Mouse (Mus musculus) intestine, postnatal 0 days (tissue): ENCODE measurements around the gene Trak1. TPM values are rescaled to one million over a fixed set of nuclear protein-coding genes. Genes with fewer than 3 reads are reported as not detected.

ENCODE experiments used
- ATAC-seq: fragments of 200-750 bp; cut with Nextera tagmentation; 2 replicates; pipeline ENCODE4 v1.8.0; 2017; ENCODE audit warnings: mild to moderate bottlenecking, moderate TSS enrichment, moderate library complexity
- H3K27ac ChIP-seq: fragments of 300-500 bp; sonication (generic); 2 replicates; pipeline ENCODE4 v1.5.1; 2014; ENCODE audit warnings: mild to moderate bottlenecking, low read depth, low read length, moderate library complexity
- H3K27me3 ChIP-seq: fragments of 300-500 bp; sonication (generic); replicated peaks from 2 replicates; pipeline ENCODE4 v1.6.1; 2014; ENCODE audit warnings: low read length, mixed read lengths; ENCODE audit not compliant: control insufficient read depth, insufficient read depth
- H3K36me3 ChIP-seq: fragments of 300-500 bp; sonication (generic); 2 replicates; pipeline ENCODE4 v1.6.1; 2014; ENCODE audit warnings: mild to moderate bottlenecking, moderate library complexity; ENCODE audit not compliant: control insufficient read depth, insufficient read depth
- H3K4me1 ChIP-seq: fragments of 300-500 bp; sonication (generic); replicated peaks from 2 replicates; pipeline ENCODE4 v1.6.1; 2014; ENCODE audit warnings: antibody characterized with exemption, low read length, mixed read lengths; ENCODE audit not compliant: control insufficient read depth, insufficient read depth
- H3K4me2 ChIP-seq: fragments of 300-500 bp; sonication (generic); replicated peaks from 2 replicates; pipeline ENCODE4 v1.6.1; 2014; ENCODE audit warnings: low read depth, mild to moderate bottlenecking, moderate library complexity
- H3K4me3 ChIP-seq: fragments of 300-500 bp; sonication (generic); 2 replicates; pipeline ENCODE4 v1.5.1; 2014; ENCODE audit warnings: low read depth, low read length
- H3K9ac ChIP-seq: fragments of 300-500 bp; sonication (generic); 2 replicates; pipeline ENCODE4 v1.6.1; 2014; ENCODE audit warnings: mild to moderate bottlenecking, low read depth, low read length
- H3K9me3 ChIP-seq: fragments of 300-500 bp; sonication (generic); 2 replicates; pipeline ENCODE4 v1.6.1; 2016; ENCODE audit warnings: mixed run types; ENCODE audit not compliant: control insufficient read depth
- CTCF ChIP-seq: sonication (generic); IDR thresholded peaks from 2 replicates; pipeline ENCODE4 v1.5.1; 2016; ENCODE audit warnings: low read depth, mild to moderate bottlenecking, control low read depth, antibody characterized with exemption, moderate library complexity
- WGBS: fragments of 180-500 bp; shearing (Covaris S2); extraction: QIAGEN DNeasy Blood & Tissue Kit; methylation state at CpG from one replicate; pipeline ENCODE4 v1.1.7; 2014; 5-methylcytosine and 5-hydroxymethylcytosine counted together
- polyA plus RNA-seq: library from polyadenylated mRNA; unstranded; fragments of >200 nt; fragmentation: Nextera tagmentation; extraction: Ambion mirVana; gene quantifications from 2 replicates; pipeline ENCODE4 v1.2.1, GENCODE M21; 2015

Gene Trak1
- polyA plus RNA-seq, 1 experiment from 2014 or later, result 16.3 TPM

DNA sequence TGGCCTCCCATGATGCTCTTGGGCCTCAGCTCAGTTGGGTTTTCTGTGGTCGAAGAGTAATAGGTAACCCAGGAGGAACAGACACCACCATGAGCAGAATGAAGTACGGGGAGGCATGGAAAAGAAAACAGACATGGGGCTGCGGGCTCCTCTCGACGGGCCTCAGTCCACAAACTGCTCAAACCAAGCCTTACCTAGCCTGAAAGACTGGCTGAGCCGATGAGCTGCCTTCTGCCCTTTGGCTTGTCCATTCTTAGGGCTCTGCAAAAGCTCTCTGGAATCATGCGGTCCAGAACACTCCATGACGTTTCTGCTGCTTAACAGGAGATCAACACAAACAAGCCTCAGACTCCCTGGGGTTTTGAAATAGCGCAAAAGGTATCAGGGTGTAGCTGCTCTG is 40.2 kb upstream of the Trak1 start:
- no peaks in the 10 kb centered on the region for H3K36me3 ChIP-seq
- no peak overlapping the region for H3K9ac ChIP-seq
- no peaks in the 10 kb centered on the region for H3K27me3 ChIP-seq
- TF ChIP-seq CTCF, result no peak
- no peak for ATAC-seq
- H3K9me3 ChIP-seq, result no peaks in the 10 kb centered on the region
- no peaks in the 10 kb centered on the region for H3K4me1 ChIP-seq
- H3K4me3 ChIP-seq, result no peak overlapping the region
- H3K4me2 ChIP-seq, result no peak overlapping the region
- WGBS, result 80% methylated on average over 9 of the region's 9 CpGs
- H3K27ac ChIP-seq, result no peak overlapping the region

DNA sequence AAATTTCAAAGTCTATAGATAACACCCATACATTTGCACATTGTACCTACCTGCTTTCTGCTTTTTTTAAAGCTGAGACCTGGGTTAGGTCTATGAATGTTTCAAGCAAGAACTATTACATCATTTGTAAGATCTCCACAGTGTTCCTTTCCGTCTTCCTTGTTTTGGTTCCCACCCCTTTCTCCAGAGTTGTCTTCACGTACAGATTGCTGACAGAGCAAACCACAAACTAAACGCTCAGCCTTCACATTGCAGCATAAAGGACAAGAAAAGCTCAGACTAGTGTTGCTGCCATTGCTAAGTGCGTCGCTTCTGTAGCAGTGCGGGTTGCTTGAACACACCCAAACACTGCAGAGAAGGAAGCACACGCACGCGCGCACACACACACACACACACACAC is 32.0 kb upstream of the Trak1 start:
- Histone ChIP-seq H3K4me1 (no peaks in the 10 kb centered on the region), H3K4me2 (0 out of 2 replicates have a peak overlapping the region, but pooled peaks have one; percentile 13), H3K36me3 (no peaks in the 10 kb centered on the region), H3K27ac (no peak overlapping the region), H3K9me3 (no peaks in the 10 kb centered on the region), H3K9ac (no peak overlapping the region), H3K27me3 (no peaks in the 10 kb centered on the region), H3K4me3 (no peak overlapping the region)
- peak; percentile 81 for ATAC-seq
- WGBS, result 47% methylated on average over 10 of the region's 10 CpGs
- TF ChIP-seq CTCF, result no peak

DNA sequence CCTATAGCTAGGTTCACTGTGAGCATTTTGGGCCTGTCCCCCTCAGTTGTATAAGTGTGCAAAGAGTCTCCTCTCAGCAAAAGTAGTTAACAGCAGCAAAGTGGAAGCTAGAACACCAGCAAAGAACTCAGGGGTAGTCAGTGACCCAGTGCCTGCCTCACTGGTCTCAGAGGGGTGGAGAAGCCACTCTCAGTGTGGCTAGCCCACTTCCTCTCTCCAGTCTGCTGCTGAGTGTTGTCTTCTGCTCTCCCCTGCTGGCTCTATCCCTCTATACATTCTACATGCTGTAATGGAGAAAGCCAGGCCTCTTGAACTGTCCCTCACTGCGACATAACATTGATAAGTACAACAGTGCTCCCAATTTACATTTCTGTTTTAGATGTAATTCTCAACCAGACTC is 26.2 kb upstream of the Trak1 start:
- Histone ChIP-seq H3K4me2 (no peak overlapping the region), H3K27me3 (no peaks in the 10 kb centered on the region), H3K9ac (no peak overlapping the region), H3K9me3 (no peaks in the 10 kb centered on the region), H3K4me3 (no peak overlapping the region), H3K4me1 (no peaks in the 10 kb centered on the region), H3K27ac (no peak overlapping the region), H3K36me3 (no peaks in the 10 kb centered on the region)
- 76% methylated on average over 1 of the region's 1 CpGs for WGBS
- TF ChIP-seq CTCF, result no peak
- no peak for ATAC-seq

DNA sequence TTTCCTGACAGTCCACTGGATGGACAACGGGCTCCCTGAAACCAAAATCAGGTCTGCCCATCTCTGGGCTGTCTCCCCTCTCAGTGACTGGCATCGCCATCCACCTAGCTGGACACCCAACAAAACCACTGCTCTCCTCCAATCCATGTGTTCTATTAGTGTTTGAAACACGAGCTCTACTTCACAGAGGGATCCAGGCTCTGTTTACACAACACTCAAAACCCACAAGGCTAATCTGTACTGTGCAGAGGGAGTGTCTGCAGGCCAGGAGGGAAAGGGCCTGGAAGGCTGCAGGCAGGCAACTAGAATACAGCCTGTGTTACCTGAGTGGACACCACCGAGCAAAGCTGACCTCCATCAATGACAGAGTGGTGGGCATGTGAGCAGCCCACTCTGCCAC is 25.7 kb upstream of the Trak1 start:
- Histone ChIP-seq H3K4me2 (no peak overlapping the region), H3K27ac (no peak overlapping the region)
- ATAC-seq, result no peak

DNA sequence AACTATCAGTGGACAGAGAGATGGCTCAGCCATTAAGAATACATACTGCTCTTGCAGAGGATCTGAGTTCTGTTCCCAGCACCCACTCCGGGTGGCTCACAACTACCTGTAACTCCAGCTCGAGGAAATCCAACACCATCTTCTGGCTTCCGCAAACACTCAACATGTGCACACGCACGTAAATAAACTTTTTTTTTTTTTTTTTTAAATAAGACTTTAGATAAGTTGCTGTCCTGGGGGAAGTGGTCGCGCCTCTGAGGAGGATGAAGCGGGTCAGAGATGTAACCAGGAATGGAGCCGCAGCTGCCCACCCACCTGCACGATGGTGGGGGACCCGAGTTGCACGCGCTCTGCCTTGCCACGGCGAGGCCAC is 20.6 kb upstream of the Trak1 start:
- no peaks in the 10 kb centered on the region for H3K9me3 ChIP-seq
- no peaks in the 10 kb centered on the region for H3K27me3 ChIP-seq
- no peak for ATAC-seq
- no peaks in the 10 kb centered on the region for H3K36me3 ChIP-seq
- WGBS, result 12% methylated on average over 15 of the region's 15 CpGs
- no peak for TF ChIP-seq CTCF
- 0 out of 2 replicates have a peak overlapping the region, but pooled peaks have one; percentile 50 for H3K9ac ChIP-seq
- peak overlapping the region; percentile 90 for H3K4me2 ChIP-seq
- no peak overlapping the region for H3K27ac ChIP-seq
- H3K4me3 ChIP-seq, result peak overlapping the region; percentile 63
- H3K4me1 ChIP-seq, result 0 out of 2 replicates have a peak, but pooled peaks cover 3% of the 10 kb centered on the region

More for the DNA sequence above, 25.7 kb upstream of the Trak1 start:
- no peak overlapping the region for H3K4me3 ChIP-seq
- 48% methylated on average over 4 of the region's 4 CpGs for WGBS
- H3K9me3 ChIP-seq, result no peaks in the 10 kb centered on the region
- H3K36me3 ChIP-seq, result no peaks in the 10 kb centered on the region
- no peaks in the 10 kb centered on the region for H3K4me1 ChIP-seq
- no peaks in the 10 kb centered on the region for H3K27me3 ChIP-seq
- TF ChIP-seq CTCF, result no peak
- H3K9ac ChIP-seq, result no peak overlapping the region

DNA sequence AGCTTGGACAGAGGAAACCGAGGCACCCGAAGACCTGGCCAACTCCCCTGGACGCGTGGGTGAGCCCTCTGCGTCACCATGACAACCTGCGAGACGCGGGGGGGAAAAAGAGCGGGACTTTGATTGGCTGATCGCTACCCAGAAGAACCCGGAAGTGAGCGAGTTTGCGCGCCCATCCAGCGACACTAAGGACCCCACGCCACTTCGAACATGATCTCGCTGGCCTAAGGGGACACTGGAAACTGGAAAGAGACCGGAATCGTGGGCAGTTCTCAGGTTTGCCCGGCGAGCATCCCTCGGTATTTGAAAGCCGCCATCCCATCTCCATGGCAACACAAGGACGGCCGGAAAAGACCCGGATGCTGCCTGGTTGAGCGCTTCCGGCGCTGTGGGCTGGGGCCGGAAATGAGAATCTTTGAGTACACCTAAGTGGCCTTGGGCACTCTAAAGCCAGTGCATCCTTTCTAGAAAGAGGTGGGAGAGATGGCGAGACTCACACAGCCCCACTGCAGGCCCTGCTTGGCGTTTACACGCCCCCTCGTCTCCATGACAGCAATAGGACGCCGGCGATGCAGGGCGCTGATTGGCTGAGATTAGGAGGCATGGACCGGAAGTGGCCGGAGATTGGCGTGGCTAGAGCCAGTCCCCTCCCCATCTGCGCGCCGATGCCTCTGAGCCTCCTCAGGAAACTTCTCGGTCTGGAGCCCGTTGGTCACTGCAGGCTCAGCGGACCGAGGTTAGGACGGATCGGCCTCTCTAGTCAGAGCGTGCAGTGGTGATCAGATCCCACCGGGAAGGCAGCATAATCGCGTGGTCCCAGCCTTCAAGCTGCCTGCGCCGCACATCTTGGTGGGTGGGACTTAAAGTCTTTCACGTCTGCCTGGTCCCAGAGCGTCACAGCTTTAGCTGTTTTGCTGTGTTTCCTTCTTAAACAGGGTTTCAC is 19.9 kb upstream of the Trak1 start, which contains the start of gene Ulk4:
TSS of gene Ulk4 (minus strand) at position 80 of the 943 bp plus-strand sequence.
- Histone ChIP-seq H3K9ac (peak within 1 kb of the TSS; percentile 50), H3K4me1 (0 out of 2 replicates have a peak, but pooled peaks cover 3% of the 10 kb centered on the region), H3K4me3 (peak within 1 kb of the TSS; percentile 63), H3K27me3 (no peaks in the 10 kb centered on the region), H3K27ac (peak within 1 kb of the TSS; percentile 31), H3K9me3 (no peaks in the 10 kb centered on the region), H3K4me2 (peak within 1 kb of the TSS; percentile 90), H3K36me3 (no peaks in the 10 kb centered on the region)
- TF ChIP-seq CTCF, result no peak
- WGBS, result under 1% methylated on average over 59 of the region's 59 CpGs
- peak; percentile 93 for ATAC-seq
